Mouse (Mus musculus) effector memory CD4-positive, alpha-beta T cell, adult 7 months (primary cell): ENCODE data around the gene Serpina3a. TPM values are rescaled to one million over a fixed set of nuclear protein-coding genes. Genes with fewer than 3 reads are reported as not detected.

ENCODE experiments used
- polyA plus RNA-seq: library from polyadenylated mRNA; unstranded; fragments of 100-300 nt; shearing (Covaris generic); gene quantifications from one replicate; pipeline ENCODE4 v1.2.1, GENCODE M21; 2017

The Serpina3a gene
- polyA plus RNA-seq: not detected

DNA sequence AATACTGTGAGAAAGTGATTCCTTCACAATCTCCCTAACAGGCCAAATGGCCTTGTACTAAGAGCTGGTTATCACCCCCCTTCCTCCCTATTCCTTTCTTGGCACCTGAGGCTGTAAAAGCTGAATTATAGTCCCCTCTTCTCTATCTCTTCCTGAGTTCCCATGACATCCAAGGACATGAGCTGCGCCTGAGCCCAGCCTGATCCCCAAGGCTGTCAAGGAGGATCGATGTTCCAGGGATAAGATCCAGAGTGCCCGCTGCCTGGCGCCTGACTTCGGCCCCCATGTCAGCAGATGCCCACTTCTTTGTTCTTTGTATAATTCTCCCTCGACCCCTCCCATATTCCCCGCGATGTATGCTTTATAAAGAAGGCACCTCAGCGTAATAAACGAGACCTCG lies at the start of gene Serpina3a:
TSS of gene Serpina3a (plus strand) at position 392 of the 400 bp plus-strand sequence.

DNA sequence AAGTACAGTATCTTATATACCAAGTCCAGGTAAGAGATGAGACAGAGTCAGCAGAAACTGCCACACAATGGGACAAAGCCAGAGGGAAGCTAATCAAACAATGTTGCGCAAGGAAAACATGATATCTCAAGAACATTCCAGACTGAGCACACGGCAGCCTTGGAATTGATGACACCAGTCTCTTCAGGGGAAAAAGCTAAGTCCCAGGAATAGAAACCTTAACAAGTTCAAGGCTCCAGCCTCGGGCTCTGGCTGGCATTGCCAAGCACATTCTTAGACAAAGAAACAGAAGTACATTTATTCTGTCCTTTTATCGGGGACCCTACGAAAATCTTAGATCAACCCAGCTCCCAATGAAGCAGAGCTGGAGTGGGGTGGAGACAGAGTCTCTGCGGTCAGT lies 11.8 kb upstream of the Serpina3a start, which contains the start of gene Serpina5:
TSS of gene Serpina5 (plus strand) at position 346 of the 400 bp plus-strand sequence.

DNA sequence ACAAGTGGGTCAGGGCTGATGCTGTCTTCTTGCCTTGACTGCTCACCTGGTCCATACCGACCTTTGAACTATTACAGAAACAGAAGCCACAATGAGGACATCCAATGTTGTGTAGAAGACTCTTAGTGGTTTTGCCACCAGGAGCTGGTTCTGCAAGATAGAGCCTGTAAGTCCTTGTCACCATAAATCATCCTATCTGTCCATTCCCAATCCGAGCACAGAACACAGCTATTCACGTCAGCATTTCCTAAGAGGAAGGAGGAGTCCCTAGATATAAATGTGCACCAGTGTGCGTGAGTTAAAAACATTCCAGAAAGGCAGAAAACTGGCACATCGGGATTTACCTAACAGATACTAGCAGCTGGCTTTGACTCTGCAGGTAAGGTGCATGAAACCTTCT lies 15.2 kb downstream of the Serpina3a start, which contains the start of gene Serpina3b:
TSS of gene Serpina3b (plus strand) at position 301 of the 400 bp plus-strand sequence.

GRCm38 (mm10) chr12:104153656-104154055 lies 41.1 kb downstream of the Serpina3a start, which contains the start of gene Serpina3c:
TSS of gene Serpina3c (minus strand) at chr12:104153870.

Other genes with a start within 250 kb of the Serpina3a start
- not detected for gene Serpina1a, start 249.2 kb upstream of the Serpina3a start, polyA plus RNA-seq
- not detected for gene Serpina1c, start 207.8 kb upstream of the Serpina3a start, polyA plus RNA-seq
- not detected for gene Serpina1e, start 153.7 kb upstream of the Serpina3a start, polyA plus RNA-seq
- not detected for gene Serpina11, start 122.8 kb upstream of the Serpina3a start, polyA plus RNA-seq
- 0.22 TPM for gene Serpina9, start 99.0 kb upstream of the Serpina3a start, polyA plus RNA-seq
- gene Serpina12, start 68.3 kb upstream of the Serpina3a start, polyA plus RNA-seq: not detected
- gene Serpina5, start 11.6 kb upstream of the Serpina3a start, polyA plus RNA-seq: not detected
- not detected for gene Serpina3b, start 15.3 kb downstream of the Serpina3a start, polyA plus RNA-seq
- not detected for gene Serpina3c, start 41.1 kb downstream of the Serpina3a start, polyA plus RNA-seq
- gene Serpina3f, start 101.8 kb downstream of the Serpina3a start, polyA plus RNA-seq: 7.6 TPM
- gene Serpina3g, start 123.5 kb downstream of the Serpina3a start, polyA plus RNA-seq: 47.4 TPM
- not detected for gene Serpina3i, start 150.4 kb downstream of the Serpina3a start, polyA plus RNA-seq
- not detected for gene Serpina3j, start 201.8 kb downstream of the Serpina3a start, polyA plus RNA-seq
- gene Serpina3k, start 225.8 kb downstream of the Serpina3a start, polyA plus RNA-seq: not detected
- not detected for gene Serpina3m, start 225.8 kb downstream of the Serpina3a start, polyA plus RNA-seq